Mouse (Mus musculus) liver, embryonic 14 days (tissue): ENCODE measurements around the gene Olfr494. TPM values are rescaled to one million over a fixed set of nuclear protein-coding genes. Genes with fewer than 3 reads are reported as not detected.

Experiments used
- polyA plus RNA-seq: library from polyadenylated mRNA; depleted of rRNA; stranded (reverse); fragments of >200 nt; gene quantifications from 2 replicates; pipeline ENCODE4 v1.2.3, GENCODE M21; 2012; rRNA removed

Gene Olfr494
- polyA plus RNA-seq, result not detected in 2 replicates

DNA sequence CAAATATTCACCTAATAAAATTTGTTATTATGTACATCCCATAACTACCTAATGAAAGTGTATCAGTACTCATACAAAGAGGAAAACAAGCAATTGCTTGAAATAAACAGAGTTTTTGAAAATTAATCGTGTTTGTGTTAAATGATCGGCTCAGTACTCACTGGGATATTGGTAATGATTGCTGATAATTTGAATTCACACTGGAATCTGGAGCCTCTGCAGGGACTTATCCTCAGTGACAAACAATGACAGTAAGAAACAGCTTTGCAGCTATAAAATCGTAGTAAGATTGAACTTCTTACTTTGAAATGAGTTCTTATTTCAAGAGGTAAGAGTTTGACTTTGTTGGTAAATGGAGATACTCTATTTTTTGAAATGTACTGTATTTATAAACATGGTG lies at the start of gene Olfr494:
Olfr494 (plus strand) TSS at position 301 of the 400 bp plus-strand sequence.

DNA sequence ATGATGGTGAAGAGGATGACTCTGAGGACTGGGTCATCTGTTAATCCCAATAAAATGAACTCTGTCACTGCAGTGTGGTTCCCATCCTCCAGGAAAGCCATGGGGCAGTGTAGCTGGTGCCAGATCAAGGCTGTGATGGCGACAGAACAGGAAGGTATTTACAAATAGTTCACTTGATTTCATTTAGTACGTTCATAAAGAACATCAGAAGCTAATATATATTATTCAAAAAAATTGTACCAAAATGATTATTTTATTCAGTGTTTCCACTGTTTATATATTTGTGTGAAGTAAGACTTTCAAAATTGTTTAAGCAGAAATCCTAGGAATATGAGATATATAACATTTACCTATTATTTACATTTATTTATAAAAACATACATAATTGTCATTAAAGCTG lies 41.6 kb upstream of the Olfr494 start, which contains the start of gene Olfr492:
Olfr492 (minus strand) TSS at position 101 of the 400 bp plus-strand sequence.

DNA sequence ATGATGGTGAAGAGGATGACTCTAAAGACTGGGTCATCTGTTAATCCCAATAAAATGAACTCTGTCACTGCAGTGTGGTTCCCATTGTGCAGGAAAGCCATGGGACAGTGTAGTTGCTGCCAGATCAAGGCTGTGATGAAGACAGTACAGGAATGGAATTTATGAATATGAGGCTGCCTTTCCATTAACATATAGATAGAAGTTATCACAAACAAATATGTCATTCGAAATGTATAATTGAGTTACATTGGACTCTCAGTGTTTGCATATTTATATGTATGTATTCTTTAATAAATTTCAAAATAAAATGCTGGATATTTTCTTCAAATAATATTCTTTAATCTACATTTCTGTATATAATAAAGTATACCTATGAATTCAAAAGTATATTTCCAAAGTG lies 18.3 kb upstream of the Olfr494 start, which contains the start of gene Olfr493:
Olfr493 (minus strand) TSS at position 101 of the 400 bp plus-strand sequence.

DNA sequence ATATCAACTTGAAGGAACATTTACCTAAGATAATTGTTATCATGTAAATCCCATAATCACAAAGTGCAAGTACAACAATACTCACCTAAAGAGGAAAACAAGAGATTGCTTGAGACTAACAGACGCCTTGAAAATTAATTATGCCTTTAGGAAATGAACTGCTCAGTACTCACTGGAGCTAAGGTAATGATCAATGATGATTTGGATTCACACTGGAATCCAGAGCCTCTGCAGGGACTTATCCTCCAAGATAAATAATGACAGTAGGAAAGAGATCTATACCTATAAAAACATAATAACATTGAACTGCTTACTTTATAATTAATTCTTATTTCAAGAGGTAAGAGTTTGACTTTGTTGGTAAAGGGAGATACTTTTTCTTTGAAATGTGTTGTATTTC lies 27.7 kb downstream of the Olfr494 start, which contains the start of gene Olfr495:
Olfr495 (plus strand) TSS at position 301 of the 400 bp plus-strand sequence.

Other genes starting within 250 kb of the Olfr494 start
- not detected in 2 replicates for gene Olfr484, start 237.9 kb upstream of the Olfr494 start, polyA plus RNA-seq
- gene Olfr485, start 205.5 kb upstream of the Olfr494 start, polyA plus RNA-seq, result not detected in 2 replicates
- not detected in 2 replicates for gene Olfr486, start 192.6 kb upstream of the Olfr494 start, polyA plus RNA-seq
- not detected in 2 replicates for gene Olfr487, start 150.7 kb upstream of the Olfr494 start, polyA plus RNA-seq
- gene Olfr488, start 107.0 kb upstream of the Olfr494 start, polyA plus RNA-seq, result not detected in 2 replicates
- gene Olfr490, start 76.4 kb upstream of the Olfr494 start, polyA plus RNA-seq, result not detected in 2 replicates
- gene Olfr491, start 51.9 kb upstream of the Olfr494 start, polyA plus RNA-seq, result not detected in 2 replicates
- not detected in 2 replicates for gene Olfr492, start 41.7 kb upstream of the Olfr494 start, polyA plus RNA-seq
- gene Olfr493, start 18.4 kb upstream of the Olfr494 start, polyA plus RNA-seq, result not detected in 2 replicates
- not detected in 2 replicates for gene Olfr495, start 27.8 kb downstream of the Olfr494 start, polyA plus RNA-seq
- not detected in 2 replicates for gene Olfr497, start 55.1 kb downstream of the Olfr494 start, polyA plus RNA-seq
- not detected in 2 replicates for gene Olfr498, start 100.0 kb downstream of the Olfr494 start, polyA plus RNA-seq
- gene Olfr502, start 159.7 kb downstream of the Olfr494 start, polyA plus RNA-seq, result not detected in 2 replicates
- gene Olfr503, start 179.2 kb downstream of the Olfr494 start, polyA plus RNA-seq, result not detected in 2 replicates
- gene Olfr504, start 200.5 kb downstream of the Olfr494 start, polyA plus RNA-seq, result not detected in 2 replicates
- gene Olfr506, start 245.5 kb downstream of the Olfr494 start, polyA plus RNA-seq, result not detected in 2 replicates